Mouse (Mus musculus): Measurements from ENCODE around the gene Usp3.

Gene Usp3

GRCm38 (mm10) chr9:66571986-66572700, 20.8 kb downstream of the Usp3 start:
- no peak for DNase-seq (ENCODE audit: low read depth, low spot score)

GRCm38 (mm10) chr9:66562215-66562614, 30.7 kb downstream of the Usp3 start:
- DNase-seq (ENCODE audit: low read depth, low spot score) = no peak

GRCm38 (mm10) chr9:66561496-66561895, 31.4 kb downstream of the Usp3 start:
- no peak for DNase-seq (ENCODE audit: low read depth, low spot score)

- DNase-seq (ENCODE audit: low read depth, low spot score) = no peak
Measured at GRCm38 (mm10) chr9:66560728-66561127, 32.2 kb downstream of the Usp3 start.

- DNase-seq (ENCODE audit: low read depth, low spot score) = no peak
Measured at GRCm38 (mm10) chr9:66560295-66560694, 32.6 kb downstream of the Usp3 start.

GRCm38 (mm10) chr9:66558971-66559370, 34.0 kb downstream of the Usp3 start:
- DNase-seq (ENCODE audit: low read depth, low spot score) = no peak

- no peak for DNase-seq (ENCODE audit: low read depth, low spot score)
Measured at GRCm38 (mm10) chr9:66542785-66543184, 50.2 kb downstream of the Usp3 start.

GRCm38 (mm10) chr9:66521595-66521994, 71.3 kb downstream of the Usp3 start:
- no peak for DNase-seq (ENCODE audit: low read depth, low spot score)

GRCm38 (mm10) chr9:66520299-66520698, 72.6 kb downstream of the Usp3 start:
- DNase-seq (ENCODE audit: low read depth, low spot score) = no peak

GRCm38 (mm10) chr9:66518901-66519300, 74.0 kb downstream of the Usp3 start:
- DNase-seq (ENCODE audit: low read depth, low spot score) = no peak

GRCm38 (mm10) chr9:66518251-66518650, 74.7 kb downstream of the Usp3 start:
- DNase-seq (ENCODE audit: low read depth, low spot score) = no peak

- no peak for DNase-seq (ENCODE audit: low read depth, low spot score)
Measured at GRCm38 (mm10) chr9:66517746-66518145, 75.2 kb downstream of the Usp3 start.

GRCm38 (mm10) chr9:66516296-66516940, 76.5 kb downstream of the Usp3 start:
- DNase-seq (ENCODE audit: low read depth, low spot score) = no peak

GRCm38 (mm10) chr9:66515680-66516210, 77.2 kb downstream of the Usp3 start:
- DNase-seq (ENCODE audit: low read depth, low spot score) = no peak

GRCm38 (mm10) chr9:66515115-66515514, 77.8 kb downstream of the Usp3 start:
- DNase-seq (ENCODE audit: low read depth, low spot score) = no peak

GRCm38 (mm10) chr9:66514256-66514770, 78.6 kb downstream of the Usp3 start, which contains the start of gene Fbxl22:
Fbxl22 (minus strand) TSS chr9:66514593.
- no peak for DNase-seq (ENCODE audit: low read depth, low spot score)

- no peak for DNase-seq (ENCODE audit: low read depth, low spot score)
Measured at GRCm38 (mm10) chr9:66513661-66514255, 79.2 kb downstream of the Usp3 start.

GRCm38 (mm10) chr9:66513150-66513549, 79.8 kb downstream of the Usp3 start:
- DNase-seq (ENCODE audit: low read depth, low spot score) = peak; percentile 13

- peak; percentile 50 for DNase-seq (ENCODE audit: low read depth, low spot score)
Measured at GRCm38 (mm10) chr9:66512351-66512671, 80.6 kb downstream of the Usp3 start.

GRCm38 (mm10) chr9:66511580-66512350, 81.2 kb downstream of the Usp3 start:
- peak; percentile 91 for DNase-seq (ENCODE audit: low read depth, low spot score)

- no peak for DNase-seq (ENCODE audit: low read depth, low spot score)
Measured at GRCm38 (mm10) chr9:66510944-66511343, 82.0 kb downstream of the Usp3 start.

All from retina, adult 2 months (tissue).